Mouse (Mus musculus) left cerebral cortex, adult 9 months (tissue): ENCODE measurements at regions not wholly inside any gene's neighbourhood (a gene's known extent, or its start where the extent isn't known, plus 50 kb on each side); places are given as distances from the start of the nearest gene placed in this dataset.

ENCODE experiments used
- DNase-seq, 2 experiments: peaks; one replicate each; pipeline ENCODE4 v3.0.0; 2022; ENCODE audit warnings: low spot score in 2 of 2

DNA sequence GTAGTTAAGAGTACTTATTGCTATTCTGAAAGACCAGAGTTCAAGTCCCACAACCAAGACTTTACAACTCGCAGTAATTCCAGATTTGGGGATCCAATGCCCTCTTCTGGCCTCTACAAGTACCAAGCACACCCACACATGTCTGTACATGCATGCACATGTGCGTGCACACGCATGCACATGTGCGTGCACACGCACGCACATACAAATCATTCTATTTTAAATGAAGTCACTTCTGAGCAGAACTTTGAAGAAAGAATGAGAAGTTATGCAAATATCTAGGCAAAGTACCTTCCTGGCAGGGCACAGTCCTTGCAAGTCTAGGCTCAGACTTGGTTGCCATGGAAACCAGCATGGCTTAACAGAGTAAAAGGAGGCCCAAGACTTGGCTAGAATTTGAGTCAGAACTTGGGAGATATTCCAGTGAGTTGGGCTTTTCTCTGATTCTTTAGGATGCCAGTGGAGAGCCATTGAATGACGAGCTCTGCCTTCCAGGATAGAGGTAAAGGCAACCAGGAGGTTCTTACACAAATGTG is 265.4 kb upstream of the Atp2b1 start:
- DNase-seq = peak in 1 of 2 experiments; percentile 16

DNA sequence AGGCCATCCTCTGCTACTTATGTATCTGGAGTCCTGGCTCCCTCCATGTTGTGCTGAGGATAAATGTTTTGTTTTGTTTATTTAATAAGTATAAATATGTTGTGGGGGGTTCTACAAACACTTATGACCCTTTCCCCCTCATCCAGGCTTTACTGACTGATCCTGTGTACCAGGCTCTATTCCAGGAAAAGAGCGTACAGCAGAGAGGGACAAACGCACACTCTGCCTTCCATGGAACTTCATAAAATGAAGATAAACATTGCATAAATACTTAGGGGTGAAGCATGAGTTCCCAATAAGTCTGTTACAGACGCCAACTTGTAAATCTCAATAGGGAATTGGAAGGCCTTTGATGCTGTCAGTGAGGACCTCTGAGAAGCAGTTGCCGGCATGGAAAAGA is 263.7 kb upstream of the Atp2b1 start:
- no peak for DNase-seq

DNA sequence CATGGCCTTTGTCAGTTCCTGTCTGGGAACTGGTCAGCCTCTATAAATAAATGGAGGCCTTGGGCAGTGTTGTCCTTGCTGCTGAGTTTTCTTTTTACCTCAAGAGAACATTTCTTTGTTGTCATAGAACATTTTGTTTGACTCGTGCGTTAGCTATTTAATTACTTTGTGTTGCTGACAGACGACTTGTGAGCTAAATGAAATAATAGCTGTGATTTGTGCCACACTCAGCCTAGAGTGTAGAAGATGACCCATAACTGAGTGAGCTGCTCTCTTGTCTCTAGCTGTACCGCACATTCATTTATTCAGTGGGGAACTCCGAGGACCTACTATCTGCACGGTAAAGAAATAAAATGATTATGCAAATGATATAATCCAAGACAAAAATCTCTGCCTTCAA is 263.1 kb upstream of the Atp2b1 start:
- DNase-seq = no peak

GRCm38 (mm10) chr10:98651599-98651998 is 262.6 kb upstream of the Atp2b1 start:
- no peak for DNase-seq

DNA sequence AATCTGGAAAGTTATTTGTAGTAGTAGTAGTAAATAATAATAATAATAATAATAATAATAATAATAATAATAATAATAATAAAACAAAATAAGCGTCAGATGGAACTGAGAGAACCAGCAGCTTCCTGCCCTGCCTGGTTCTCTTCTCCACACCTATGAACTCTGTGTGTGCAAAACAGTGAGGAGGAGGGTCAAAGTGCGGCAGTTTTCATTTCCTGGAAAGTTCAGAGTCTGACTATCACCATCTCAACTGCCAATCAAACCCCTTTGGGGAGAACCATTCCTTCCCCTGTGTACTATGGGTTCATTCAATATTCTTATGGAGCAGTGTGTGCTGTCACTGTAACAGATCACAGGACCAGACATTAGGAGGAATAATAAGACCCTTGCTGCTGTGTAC is 262.1 kb upstream of the Atp2b1 start:
- DNase-seq = no peak

DNA sequence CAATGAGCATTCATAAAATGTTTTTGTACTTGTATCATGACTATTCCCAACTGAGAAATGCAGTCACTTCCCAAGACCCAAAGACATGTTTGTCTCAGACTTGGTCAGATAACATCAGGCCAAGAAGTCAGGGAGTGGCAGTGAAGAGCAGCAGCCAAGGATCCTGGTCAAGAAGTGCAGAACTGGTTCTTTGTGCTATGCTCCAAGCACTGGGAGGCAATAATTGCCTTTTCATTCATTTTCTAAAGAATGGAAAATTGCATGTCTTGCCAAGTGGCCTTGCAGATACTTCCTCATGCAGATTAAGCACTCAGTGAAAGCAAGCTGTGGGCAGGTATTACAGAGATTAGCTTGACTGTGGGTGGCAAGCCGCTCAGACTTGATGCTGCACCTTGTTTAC is 253.5 kb upstream of the Atp2b1 start:
- DNase-seq = no peak

GRCm38 (mm10) chr10:98665936-98666505 is 248.2 kb upstream of the Atp2b1 start:
- DNase-seq = no peak

- DNase-seq = no peak
These were observed 246.5 kb upstream of the Atp2b1 start for GRCm38 (mm10) chr10:98667728-98668127.

DNA sequence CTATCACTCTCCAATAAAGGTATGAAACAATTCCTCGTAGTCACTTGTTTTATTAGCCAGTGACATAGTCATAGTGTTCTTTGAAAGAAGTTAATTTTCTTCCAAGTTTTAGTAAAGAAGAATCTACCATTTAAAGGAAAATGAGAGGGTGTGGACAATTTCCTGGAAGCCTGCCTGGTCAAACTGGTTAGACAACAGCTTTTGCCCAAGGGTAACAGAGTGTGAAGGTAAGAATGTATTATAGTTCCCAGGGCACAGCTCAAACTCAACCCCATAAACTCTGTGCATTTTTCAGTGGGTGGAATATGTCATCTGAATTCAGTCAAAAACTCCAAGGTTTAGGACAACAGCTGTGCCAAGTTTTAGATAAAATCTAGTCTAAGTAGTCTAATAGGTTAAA is 240.1 kb upstream of the Atp2b1 start:
- DNase-seq = no peak

GRCm38 (mm10) chr10:98676907-98677306 is 237.3 kb upstream of the Atp2b1 start:
- no peak for DNase-seq

DNA sequence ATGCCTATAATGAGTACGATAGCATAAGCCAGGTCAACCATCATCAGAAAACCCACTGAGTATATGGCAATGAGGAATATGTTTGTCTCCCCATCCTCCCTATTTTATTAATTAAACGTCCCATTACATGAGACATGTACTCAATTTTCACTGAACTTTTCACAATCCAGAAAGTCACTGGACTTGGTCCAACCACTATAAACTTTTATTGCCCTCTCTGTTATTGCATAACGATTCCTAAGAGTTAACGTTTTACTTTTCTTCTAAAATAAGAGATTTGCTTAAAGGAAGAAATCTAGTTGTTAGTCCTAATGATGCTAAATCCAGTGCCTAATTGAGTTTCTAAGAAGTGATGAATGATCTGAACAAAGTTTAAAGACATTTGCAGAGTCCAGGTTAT is 236.0 kb upstream of the Atp2b1 start:
- no peak for DNase-seq

DNA sequence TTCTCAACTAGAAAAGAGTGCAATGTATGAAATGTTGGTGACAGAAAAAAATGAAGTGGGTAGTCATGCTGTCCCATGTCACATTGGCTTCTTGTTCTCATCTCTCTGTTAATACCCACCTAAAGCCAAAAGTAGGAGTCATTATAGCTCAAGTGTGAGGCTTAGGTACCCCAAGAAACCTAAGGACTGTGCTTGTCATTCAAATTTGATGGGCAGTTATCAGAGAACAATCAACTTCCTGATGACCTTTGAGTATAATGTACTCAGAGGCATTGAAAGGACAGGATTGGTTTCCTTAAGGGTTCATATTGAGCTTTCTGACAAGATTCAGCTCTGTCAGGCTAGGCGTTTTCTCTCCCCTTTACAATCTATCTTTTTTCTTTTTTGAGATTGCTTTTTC is 231.8 kb upstream of the Atp2b1 start:
- no peak for DNase-seq

DNA sequence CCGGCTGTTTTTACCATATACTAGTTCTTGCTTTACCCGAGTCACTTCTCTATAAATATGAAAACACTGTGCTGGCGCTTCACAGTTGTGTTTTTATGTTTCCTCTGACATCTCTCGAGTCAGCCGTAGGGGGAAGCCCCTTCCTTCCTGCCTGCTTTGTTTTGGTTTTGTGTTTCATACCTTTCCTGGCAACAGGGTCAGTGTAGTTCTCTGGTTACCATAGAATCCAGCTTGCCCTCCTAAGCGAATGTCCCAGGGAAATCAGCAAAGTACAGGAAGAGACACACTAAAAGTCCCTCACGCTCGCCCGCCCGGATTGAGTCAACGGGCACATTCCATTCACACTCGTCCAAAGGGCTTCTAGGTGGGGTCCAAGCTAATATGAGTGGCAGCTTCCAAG is 230.0 kb upstream of the Atp2b1 start:
- no peak for DNase-seq

- no peak for DNase-seq
These were observed 229.5 kb upstream of the Atp2b1 start for GRCm38 (mm10) chr10:98684707-98685106.

GRCm38 (mm10) chr10:98685739-98686138 is 228.5 kb upstream of the Atp2b1 start:
- no peak for DNase-seq

DNA sequence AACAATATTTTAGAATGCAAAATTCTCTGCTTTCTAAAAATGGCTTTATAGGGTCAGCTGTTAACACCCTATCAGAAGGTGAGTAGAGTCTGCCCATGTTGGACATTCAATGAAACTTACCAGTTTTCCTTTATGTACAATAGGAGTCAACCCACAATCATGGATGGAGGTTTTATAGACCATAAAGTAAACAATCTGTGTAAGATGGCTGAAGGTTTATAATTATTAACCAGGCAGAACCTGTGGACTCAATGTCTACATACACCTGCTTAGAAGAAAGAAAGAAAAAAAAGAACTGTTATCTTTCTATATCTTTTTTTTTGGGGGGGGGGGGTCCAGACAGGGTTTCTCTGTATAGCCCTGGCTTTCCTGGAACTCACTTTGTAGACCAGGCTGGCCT is 227.8 kb upstream of the Atp2b1 start:
- no peak for DNase-seq

DNA sequence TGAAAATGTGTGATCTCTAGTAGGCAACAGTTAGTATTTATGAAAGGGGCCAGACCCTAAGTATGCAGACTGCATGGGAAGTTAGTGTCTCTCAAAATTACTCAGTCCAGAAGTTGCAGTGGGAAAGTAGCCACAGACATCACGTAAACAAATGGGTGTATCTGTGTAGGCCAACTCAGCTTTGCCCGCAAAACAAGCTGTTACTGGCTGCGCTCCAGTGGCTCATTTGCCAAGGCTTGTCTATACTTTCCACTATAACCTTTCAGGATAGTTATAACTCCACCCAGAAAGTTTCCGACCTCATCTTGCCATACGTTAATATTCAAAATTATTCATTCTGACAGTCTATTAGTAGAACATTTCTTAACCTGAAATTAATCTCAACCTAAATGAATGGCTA is 222.4 kb upstream of the Atp2b1 start:
- no peak for DNase-seq

DNA sequence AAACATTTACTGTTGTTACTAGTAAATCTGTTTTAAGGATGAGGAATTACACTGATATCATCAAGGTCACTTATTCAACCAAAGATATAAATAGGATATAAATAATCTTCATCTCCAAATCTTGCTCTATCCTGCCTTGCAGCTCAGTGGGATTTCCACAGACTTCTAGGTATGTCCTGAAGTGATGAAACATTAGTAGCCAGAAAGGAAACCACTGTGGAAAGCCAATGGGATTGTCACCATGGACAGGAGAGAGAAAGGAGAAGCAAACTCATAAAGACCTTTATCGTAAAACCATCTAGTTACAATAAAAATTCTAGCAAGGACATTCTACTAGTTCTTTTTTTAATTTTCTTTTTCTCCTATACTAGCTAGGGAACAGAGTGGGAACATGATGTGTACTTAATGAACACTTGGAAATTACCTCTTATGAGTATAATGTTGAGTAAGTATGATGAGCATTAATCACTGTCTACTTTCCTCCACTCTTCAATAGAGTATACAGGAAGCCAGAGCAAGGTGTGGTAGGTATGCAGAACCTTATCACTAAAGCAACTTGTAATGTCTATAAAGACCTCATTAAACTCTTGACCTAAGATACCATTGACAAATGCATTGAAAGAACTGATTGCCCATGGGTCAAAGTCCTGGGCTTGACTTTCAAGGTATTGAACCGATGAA is 219.4 kb upstream of the Atp2b1 start:
- no peak for DNase-seq

- DNase-seq = no peak
These were observed 218.9 kb upstream of the Atp2b1 start for GRCm38 (mm10) chr10:98695371-98695725.

DNA sequence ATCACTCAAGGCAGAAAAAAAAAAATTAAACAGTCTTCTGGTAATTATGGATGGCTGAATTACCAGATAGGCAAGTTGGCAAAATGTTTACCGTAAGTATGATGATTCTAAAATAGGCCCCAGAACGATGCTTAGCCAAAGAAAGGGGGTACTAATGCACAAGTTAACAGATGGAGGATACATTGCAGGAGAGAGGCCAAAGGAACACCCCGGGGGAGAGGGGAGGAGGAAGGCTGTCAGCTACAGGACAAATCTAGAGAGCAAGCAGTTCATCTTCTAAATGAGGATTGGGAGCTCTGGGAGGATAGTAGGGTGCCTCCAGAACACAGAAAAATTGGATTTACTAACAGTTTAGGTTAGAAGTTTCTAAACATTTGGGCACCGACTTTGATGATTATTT is 216.3 kb upstream of the Atp2b1 start:
- DNase-seq = no peak

DNA sequence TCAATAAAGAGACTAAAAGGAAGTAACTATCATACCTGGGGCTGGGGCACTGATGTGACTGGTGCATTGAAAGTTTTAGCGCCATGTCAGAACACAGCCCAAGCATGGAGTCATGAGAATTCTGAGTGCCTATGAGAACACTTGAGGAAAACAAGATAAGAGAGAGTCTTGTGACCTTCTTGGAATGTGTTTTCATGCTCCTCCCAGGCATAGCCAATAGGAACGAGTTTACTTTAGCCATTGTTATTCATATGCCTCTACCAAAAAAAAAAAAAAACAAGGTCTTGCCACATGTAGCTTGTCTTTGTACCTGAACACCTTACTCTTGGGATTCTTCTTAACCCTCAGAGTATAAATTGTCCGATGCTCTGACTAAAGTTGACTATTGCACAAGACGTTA is 214.6 kb upstream of the Atp2b1 start:
- DNase-seq = no peak

- no peak for DNase-seq
These were observed 213.8 kb upstream of the Atp2b1 start for GRCm38 (mm10) chr10:98700407-98700806.

DNA sequence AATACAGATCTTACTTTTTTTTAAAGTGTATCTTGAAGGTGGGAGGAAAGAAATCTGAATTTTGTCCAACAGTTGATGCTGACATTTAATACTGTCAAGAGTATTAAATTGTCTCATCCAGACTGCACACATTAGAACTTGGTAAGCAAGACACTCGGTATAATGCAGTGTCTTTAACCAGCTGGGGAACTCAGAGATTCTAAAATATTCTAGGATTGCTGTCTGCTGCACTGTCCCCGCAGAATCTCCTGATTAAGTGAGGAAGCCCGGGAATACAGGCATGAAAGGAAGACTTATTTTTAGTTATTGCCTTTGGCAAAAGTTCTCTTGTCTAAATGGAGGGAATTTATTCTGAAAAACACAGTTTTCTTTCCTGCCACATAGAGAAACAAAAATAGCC is 212.9 kb upstream of the Atp2b1 start:
- no peak for DNase-seq
